Mouse (Mus musculus): ENCODE data around the gene Galntl6. TPM values are rescaled to one million over a fixed set of nuclear protein-coding genes. Genes with fewer than 3 reads are reported as not detected.

The Galntl6 gene
- polyA plus RNA-seq, 1 experiment from 2014 or later = 10.2 TPM

- Histone ChIP-seq H3K27me3 (no peaks in the 10 kb centered on the region), H3K4me3 (no peak overlapping the region), H3K9me3 (no peaks in the 10 kb centered on the region), H3K4me1 (replicated peaks) (no peaks in the 10 kb centered on the region), H3K36me3 (no peaks in the 10 kb centered on the region), H3K9ac (no peak overlapping the region), H3K4me2 (no peak overlapping the region), H3K27ac (no peak overlapping the region)
- ATAC-seq (ENCODE audit: low FRiP score) = no peak
Observed at GRCm38 (mm10) chr8:58824347-58824746, 88.1 kb downstream of the Galntl6 start.

- Histone ChIP-seq H3K27ac (no peak overlapping the region), H3K4me1 (replicated peaks) (no peaks in the 10 kb centered on the region)
- ATAC-seq (ENCODE audit: low FRiP score) = no peak
Observed at GRCm38 (mm10) chr8:58805190-58805589, 107.2 kb downstream of the Galntl6 start.

GRCm38 (mm10) chr8:58801847-58802246 lies 110.6 kb downstream of the Galntl6 start:
- ATAC-seq (ENCODE audit: low FRiP score) = no peak

More at GRCm38 (mm10) chr8:58805190-58805589, 107.2 kb downstream of the Galntl6 start:
- Histone ChIP-seq H3K4me3 (no peak overlapping the region), H3K9ac (no peak overlapping the region), H3K4me2 (no peak overlapping the region), H3K9me3 (no peaks in the 10 kb centered on the region), H3K27me3 (no peaks in the 10 kb centered on the region), H3K36me3 (no peaks in the 10 kb centered on the region)

GRCm38 (mm10) chr8:58753769-58754168 lies 158.7 kb downstream of the Galntl6 start:
- Histone ChIP-seq H3K4me3 (no peak overlapping the region), H3K9ac (no peak overlapping the region), H3K4me2 (no peak overlapping the region), H3K9me3 (0 out of 2 replicates have a peak, but pooled peaks cover 4% of the 10 kb centered on the region), H3K27ac (no peak overlapping the region), H3K4me1 (replicated peaks) (no peaks in the 10 kb centered on the region), H3K27me3 (no peaks in the 10 kb centered on the region), H3K36me3 (no peaks in the 10 kb centered on the region)
- peak; percentile 46; the same call in 1 of the 2 replicates for ATAC-seq (ENCODE audit: low FRiP score)
- 50% methylated on average over 2 of the region's 2 CpGs for WGBS

More at GRCm38 (mm10) chr8:58801847-58802246, 110.6 kb downstream of the Galntl6 start:
- Histone ChIP-seq H3K27ac (no peak overlapping the region), H3K4me3 (no peak overlapping the region), H3K4me2 (no peak overlapping the region), H3K27me3 (no peaks in the 10 kb centered on the region), H3K36me3 (no peaks in the 10 kb centered on the region), H3K9me3 (no peaks in the 10 kb centered on the region), H3K9ac (no peak overlapping the region), H3K4me1 (replicated peaks) (no peaks in the 10 kb centered on the region)
- 80% methylated on average over 1 of the region's 1 CpGs for WGBS

- Histone ChIP-seq H3K4me2 (no peak overlapping the region), H3K4me3 (no peak overlapping the region), H3K36me3 (no peaks in the 10 kb centered on the region), H3K9me3 (no peaks in the 10 kb centered on the region), H3K27me3 (no peaks in the 10 kb centered on the region), H3K4me1 (replicated peaks) (no peaks in the 10 kb centered on the region), H3K27ac (no peak overlapping the region), H3K9ac (no peak overlapping the region)
- WGBS = 98% methylated on average over 3 of the region's 3 CpGs
- ATAC-seq (ENCODE audit: low FRiP score) = no peak
Observed at GRCm38 (mm10) chr8:58737963-58738362, 174.5 kb downstream of the Galntl6 start.

- Histone ChIP-seq H3K9me3 (no peaks in the 10 kb centered on the region), H3K27ac (no peak overlapping the region), H3K36me3 (no peaks in the 10 kb centered on the region), H3K27me3 (no peaks in the 10 kb centered on the region), H3K9ac (no peak overlapping the region), H3K4me3 (no peak overlapping the region), H3K4me2 (no peak overlapping the region), H3K4me1 (replicated peaks) (no peaks in the 10 kb centered on the region)
- 92% methylated on average over 3 of the region's 3 CpGs for WGBS
- no peak for ATAC-seq (ENCODE audit: low FRiP score)
Observed at GRCm38 (mm10) chr8:58691761-58692160, 220.7 kb downstream of the Galntl6 start.

- Histone ChIP-seq H3K4me3 (no peak overlapping the region), H3K27me3 (no peaks in the 10 kb centered on the region), H3K27ac (no peak overlapping the region), H3K9me3 (no peaks in the 10 kb centered on the region), H3K9ac (no peak overlapping the region), H3K4me2 (no peak overlapping the region), H3K4me1 (replicated peaks) (0 out of 2 replicates have a peak, but pooled peaks cover 5% of the 10 kb centered on the region), H3K36me3 (no peaks in the 10 kb centered on the region)
- WGBS = 17% methylated on average over 6 of the region's 6 CpGs
- ATAC-seq (ENCODE audit: low FRiP score) = no peak
Observed at GRCm38 (mm10) chr8:58677847-58678450, 234.5 kb downstream of the Galntl6 start.

- H3K27me3 ChIP-seq = no peaks in the 10 kb centered on the region
- 79% methylated on average over 2 of the region's 2 CpGs for WGBS
- no peaks in the 10 kb centered on the region for H3K36me3 ChIP-seq
- ATAC-seq (ENCODE audit: low FRiP score) = no peak
- H3K4me2 ChIP-seq = no peak overlapping the region
- no peak overlapping the region for H3K27ac ChIP-seq
- no peaks in the 10 kb centered on the region for H3K9me3 ChIP-seq
- H3K4me3 ChIP-seq = no peak overlapping the region
- no peak overlapping the region for H3K9ac ChIP-seq
- no peaks in the 10 kb centered on the region for H3K4me1 ChIP-seq (replicated peaks)
Observed at GRCm38 (mm10) chr8:58669075-58669474, 243.4 kb downstream of the Galntl6 start.

GRCm38 (mm10) chr8:58660019-58660418 lies 252.4 kb downstream of the Galntl6 start:
- Histone ChIP-seq H3K9me3 (no peaks in the 10 kb centered on the region), H3K36me3 (no peaks in the 10 kb centered on the region), H3K27me3 (no peaks in the 10 kb centered on the region), H3K9ac (no peak overlapping the region), H3K27ac (no peak overlapping the region), H3K4me1 (replicated peaks) (no peaks in the 10 kb centered on the region), H3K4me2 (no peak overlapping the region), H3K4me3 (no peak overlapping the region)
- ATAC-seq (ENCODE audit: low FRiP score) = no peak

GRCm38 (mm10) chr8:58655631-58656030 lies 256.8 kb downstream of the Galntl6 start:
- Histone ChIP-seq H3K4me1 (replicated peaks) (no peaks in the 10 kb centered on the region), H3K9ac (no peak overlapping the region), H3K4me2 (no peak overlapping the region), H3K27ac (no peak overlapping the region), H3K4me3 (no peak overlapping the region), H3K9me3 (no peaks in the 10 kb centered on the region), H3K27me3 (no peaks in the 10 kb centered on the region), H3K36me3 (no peaks in the 10 kb centered on the region)
- WGBS = 85% methylated on average over 4 of the region's 4 CpGs
- ATAC-seq (ENCODE audit: low FRiP score) = no peak

- no peaks in the 10 kb centered on the region for H3K27me3 ChIP-seq
- no peak for ATAC-seq (ENCODE audit: low FRiP score)
- no peak overlapping the region for H3K27ac ChIP-seq
- H3K4me1 ChIP-seq (replicated peaks) = no peaks in the 10 kb centered on the region
- H3K9ac ChIP-seq = no peak overlapping the region
- WGBS = 64% methylated on average over 4 of the region's 4 CpGs
- no peak overlapping the region for H3K4me2 ChIP-seq
- H3K36me3 ChIP-seq = no peaks in the 10 kb centered on the region
- H3K9me3 ChIP-seq = no peaks in the 10 kb centered on the region
- no peak overlapping the region for H3K4me3 ChIP-seq
Observed at GRCm38 (mm10) chr8:58606451-58606850, 306.0 kb downstream of the Galntl6 start.

GRCm38 (mm10) chr8:58604751-58605150 lies 307.7 kb downstream of the Galntl6 start:
- H3K9ac ChIP-seq = no peak overlapping the region
- H3K4me3 ChIP-seq = no peak overlapping the region
- WGBS = 67% methylated on average over 4 of the region's 4 CpGs
- no peaks in the 10 kb centered on the region for H3K27me3 ChIP-seq
- no peaks in the 10 kb centered on the region for H3K4me1 ChIP-seq (replicated peaks)
- no peak for ATAC-seq (ENCODE audit: low FRiP score)
- no peaks in the 10 kb centered on the region for H3K9me3 ChIP-seq
- no peaks in the 10 kb centered on the region for H3K36me3 ChIP-seq
- H3K27ac ChIP-seq = no peak overlapping the region
- H3K4me2 ChIP-seq = no peak overlapping the region

- Histone ChIP-seq H3K9me3 (no peaks in the 10 kb centered on the region), H3K9ac (no peak overlapping the region), H3K36me3 (no peaks in the 10 kb centered on the region), H3K4me3 (no peak overlapping the region), H3K27me3 (no peaks in the 10 kb centered on the region), H3K4me2 (no peak overlapping the region), H3K27ac (no peak overlapping the region), H3K4me1 (replicated peaks) (no peaks in the 10 kb centered on the region)
- no peak for ATAC-seq (ENCODE audit: low FRiP score)
- WGBS = 78% methylated on average over 6 of the region's 6 CpGs
Observed at GRCm38 (mm10) chr8:58597834-58598233, 314.6 kb downstream of the Galntl6 start.

All from hindbrain, embryonic 13.5 days (tissue).